Mouse (Mus musculus) thymus, adult 18-20 months (tissue): ENCODE data around the gene Dlst.

Source experiments
- DNase-seq, 2 experiments: peaks; one replicate each; pipeline ENCODE4 v3.0.0; 2022; ENCODE audit warnings: mixed read lengths in 2 of 2

Dlst gene

GRCm38 (mm10) chr12:85182898-85183297, 72.3 kb downstream of the Dlst start:
- no peak for DNase-seq

DNA sequence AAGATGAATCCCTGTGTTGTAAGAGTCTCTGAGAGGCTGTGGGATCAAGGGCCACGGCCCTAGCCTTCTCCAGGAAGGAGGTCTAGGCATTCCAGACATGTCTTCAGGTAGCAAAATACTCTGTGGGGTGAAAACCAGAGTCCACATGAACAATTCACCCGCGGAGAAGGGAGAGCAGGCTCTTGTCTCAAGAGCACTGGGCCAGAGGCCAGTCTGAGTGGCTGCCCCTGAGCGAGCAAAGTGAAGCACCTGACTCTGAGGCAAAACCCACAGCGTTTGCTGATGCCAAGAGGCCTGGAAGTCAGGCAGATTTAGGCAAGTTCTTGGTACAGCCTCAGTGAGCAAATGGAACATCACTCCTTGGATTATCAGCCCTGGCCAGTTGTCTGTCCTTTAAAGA, 73.5 kb downstream of the Dlst start:
- no peak for DNase-seq
